Mouse (Mus musculus) midbrain, embryonic 14.5 days (tissue): ENCODE results near the gene Olfml2a. TPM values are rescaled to one million over a fixed set of nuclear protein-coding genes. Genes with fewer than 3 reads are reported as not detected.
A peak's percentile ranks its signal among the peaks of the same experiment; 100 is the strongest.

Experiments
- ATAC-seq: fragments of 200-750 bp; cut with Nextera tagmentation; 2 replicates; pipeline ENCODE4 v1.8.0; 2017; ENCODE audit warnings: moderate number of reproducible peaks, moderate library complexity; ENCODE audit not compliant: low FRiP score, low TSS enrichment
- DNase-seq: peaks from one replicate; pipeline ENCODE4 v3.0.0-alpha.2; 2015
- H3K27ac ChIP-seq: fragments of 300-500 bp; sonication (generic); replicated peaks from 2 replicates; pipeline ENCODE4 v1.5.1; 2014; ENCODE audit warnings: mild to moderate bottlenecking, low read depth, low read length, moderate library complexity
- H3K27me3 ChIP-seq: fragments of 300-500 bp; sonication (generic); 2 replicates; pipeline ENCODE4 v1.6.1; 2014; ENCODE audit warnings: low read length, control low read depth, mixed read lengths; ENCODE audit not compliant: control insufficient read depth, insufficient read depth
- H3K36me3 ChIP-seq: fragments of 300-500 bp; sonication (generic); 2 replicates; pipeline ENCODE4 v1.6.1; 2014; ENCODE audit warnings: low read length, control low read depth; ENCODE audit not compliant: control insufficient read depth, insufficient read depth
- H3K4me1 ChIP-seq: fragments of 300-500 bp; sonication (generic); 2 replicates; pipeline ENCODE4 v1.6.1; 2014; ENCODE audit warnings: mild to moderate bottlenecking, antibody characterized with exemption, low read length, control low read depth; ENCODE audit not compliant: control insufficient read depth, insufficient read depth
- H3K4me2 ChIP-seq: fragments of 300-500 bp; sonication (generic); 2 replicates; pipeline ENCODE4 v1.6.1; 2014; ENCODE audit warnings: mild to moderate bottlenecking, low read length, moderate library complexity
- H3K4me3 ChIP-seq: fragments of 300-500 bp; sonication (generic); replicated peaks from 2 replicates; pipeline ENCODE4 v1.5.1; 2014; ENCODE audit warnings: low read depth, low read length
- H3K9ac ChIP-seq: fragments of 300-500 bp; sonication (generic); replicated peaks from 2 replicates; pipeline ENCODE4 v1.6.1; 2014; ENCODE audit warnings: mild to moderate bottlenecking, low read length, moderate library complexity
- H3K9me3 ChIP-seq: fragments of 300-500 bp; sonication (generic); 2 replicates; pipeline ENCODE4 v1.6.1; 2016; ENCODE audit warnings: low read length, control low read depth, mixed read lengths; ENCODE audit not compliant: control insufficient read depth
- WGBS: fragments of 180-500 bp; shearing (Covaris S2); extraction: QIAGEN DNeasy Blood & Tissue Kit; methylation state at CpG from one replicate; pipeline ENCODE4 v1.1.7; 2014; 5-methylcytosine and 5-hydroxymethylcytosine counted together
- polyA plus RNA-seq: library from polyadenylated mRNA; unstranded; fragments of >200 nt; fragmentation: Nextera tagmentation; extraction: Ambion mirVana; gene quantifications from 2 replicates; pipeline ENCODE4 v1.2.1, GENCODE M21; 2014

Gene Olfml2a
- polyA plus RNA-seq, 1 experiment from 2014 or later: 2.2 TPM

DNA sequence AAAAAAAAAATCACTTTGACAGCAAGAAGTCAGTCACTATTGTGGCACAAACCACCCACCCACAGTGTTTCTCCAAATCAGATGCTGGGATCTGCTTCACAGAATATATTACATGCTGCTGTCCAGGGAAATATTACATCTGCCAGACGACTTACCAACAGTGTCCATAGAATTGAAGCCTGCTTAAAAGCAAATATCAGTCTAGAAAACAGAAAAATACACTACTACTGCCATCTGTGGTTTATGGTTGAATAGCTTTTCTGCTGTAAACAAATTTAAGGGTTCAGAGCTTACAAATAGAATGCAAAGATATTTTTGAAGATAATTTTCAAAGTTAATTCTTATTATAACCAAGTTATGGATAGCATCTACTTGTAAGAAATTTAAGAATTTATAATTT is 10.4 kb upstream of the Olfml2a start:
- H3K4me3 ChIP-seq: no peak overlapping the region
- no peak overlapping the region for H3K4me2 ChIP-seq
- H3K4me1 ChIP-seq: peaks cover 9% of the 10 kb centered on the region
- H3K9me3 ChIP-seq: no peaks in the 10 kb centered on the region
- no peak overlapping the region for H3K27ac ChIP-seq
- peaks cover 9% of the 10 kb centered on the region; the same call in 1 of the 2 replicates for H3K27me3 ChIP-seq
- ATAC-seq (no peak), DNase-seq (no peak)
- 12% methylated on average over 1 of the region's 1 CpGs for WGBS
- no peak overlapping the region for H3K9ac ChIP-seq
- no peaks in the 10 kb centered on the region for H3K36me3 ChIP-seq

DNA sequence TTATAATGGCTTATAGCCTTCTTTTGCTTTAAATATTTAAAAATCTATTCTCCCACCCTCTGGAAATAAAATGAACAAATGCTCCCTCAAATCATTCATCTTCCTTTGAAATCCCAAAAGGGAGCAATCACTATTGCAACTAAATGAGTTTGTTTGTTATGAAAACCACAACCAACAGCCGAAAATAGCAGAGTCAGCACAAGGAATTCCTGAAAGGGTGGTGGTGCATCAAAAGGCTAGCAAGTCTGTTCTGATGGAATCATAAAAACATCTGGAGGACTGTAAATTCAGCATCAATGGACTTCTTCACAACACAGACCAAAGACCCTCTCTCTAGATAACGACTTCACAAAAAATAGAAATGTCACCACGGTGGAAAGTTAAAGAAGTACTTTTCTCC is 8.3 kb upstream of the Olfml2a start:
- Histone ChIP-seq H3K27ac (no peak overlapping the region), H3K4me2 (no peak overlapping the region), H3K9me3 (no peaks in the 10 kb centered on the region), H3K27me3 (peaks cover 9% of the 10 kb centered on the region; the same call in 1 of the 2 replicates), H3K9ac (no peak overlapping the region), H3K4me1 (peaks cover 9% of the 10 kb centered on the region), H3K36me3 (no peaks in the 10 kb centered on the region), H3K4me3 (no peak overlapping the region)
- ATAC-seq: no peak
- 26% methylated on average over 3 of the region's 3 CpGs for WGBS
- no peak for DNase-seq

DNA sequence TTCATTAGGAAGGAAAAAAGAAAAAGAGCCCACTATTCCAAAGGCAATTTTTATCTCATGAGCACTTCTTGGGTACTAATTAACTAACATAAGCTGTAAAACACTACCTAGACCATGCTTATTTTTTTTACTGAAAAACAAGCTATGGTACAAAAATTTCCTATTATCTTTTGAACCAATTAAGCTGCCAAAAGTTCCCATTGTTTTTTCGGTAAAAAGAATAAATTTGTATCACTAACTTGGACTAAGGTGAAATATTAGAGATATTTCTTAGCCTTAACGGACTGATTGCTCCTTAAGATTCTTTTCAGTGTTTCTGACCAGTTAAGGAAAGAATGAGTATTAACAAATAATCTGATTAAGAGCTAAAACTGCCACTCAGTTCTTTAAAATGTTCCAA is 7.9 kb upstream of the Olfml2a start:
- DNase-seq (peak; percentile 37), ATAC-seq (no peak)
- Histone ChIP-seq H3K36me3 (no peaks in the 10 kb centered on the region), H3K9me3 (no peaks in the 10 kb centered on the region), H3K4me3 (no peak overlapping the region), H3K9ac (no peak overlapping the region), H3K4me2 (no peak overlapping the region), H3K27ac (no peak overlapping the region), H3K4me1 (peaks cover 9% of the 10 kb centered on the region), H3K27me3 (peaks cover 9% of the 10 kb centered on the region; the same call in 1 of the 2 replicates)
- 37% methylated on average over 2 of the region's 2 CpGs for WGBS

DNA sequence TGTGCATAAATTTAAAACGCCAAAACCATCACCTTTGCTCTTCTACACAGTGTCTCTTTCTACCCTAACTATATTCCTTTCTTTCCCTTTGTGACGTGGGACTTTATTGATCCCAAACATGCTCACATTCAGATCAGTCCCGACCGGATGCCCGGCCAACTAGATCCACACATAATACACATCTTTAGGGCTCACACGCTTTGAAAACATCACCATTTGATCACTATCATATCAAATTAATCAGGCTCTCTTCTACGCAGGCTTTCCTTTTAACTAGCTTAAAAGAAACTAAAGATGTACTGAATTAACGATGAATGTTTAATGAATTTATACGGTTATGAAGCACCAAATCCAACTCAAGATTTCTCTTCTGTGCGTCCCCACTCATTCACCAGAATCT is 7.2 kb upstream of the Olfml2a start:
- Histone ChIP-seq H3K4me1 (peaks cover 9% of the 10 kb centered on the region), H3K4me2 (peak overlapping the region; percentile 70), H3K36me3 (no peaks in the 10 kb centered on the region), H3K27me3 (peaks cover 9% of the 10 kb centered on the region; the same call in 1 of the 2 replicates), H3K9me3 (no peaks in the 10 kb centered on the region), H3K27ac (no peak overlapping the region), H3K4me3 (peak overlapping the region; percentile 79), H3K9ac (no peak overlapping the region; the same call in 1 of the 2 replicates)
- no peak for ATAC-seq
- DNase-seq: peak; percentile 52
- WGBS: 3% methylated on average over 10 of the region's 10 CpGs

DNA sequence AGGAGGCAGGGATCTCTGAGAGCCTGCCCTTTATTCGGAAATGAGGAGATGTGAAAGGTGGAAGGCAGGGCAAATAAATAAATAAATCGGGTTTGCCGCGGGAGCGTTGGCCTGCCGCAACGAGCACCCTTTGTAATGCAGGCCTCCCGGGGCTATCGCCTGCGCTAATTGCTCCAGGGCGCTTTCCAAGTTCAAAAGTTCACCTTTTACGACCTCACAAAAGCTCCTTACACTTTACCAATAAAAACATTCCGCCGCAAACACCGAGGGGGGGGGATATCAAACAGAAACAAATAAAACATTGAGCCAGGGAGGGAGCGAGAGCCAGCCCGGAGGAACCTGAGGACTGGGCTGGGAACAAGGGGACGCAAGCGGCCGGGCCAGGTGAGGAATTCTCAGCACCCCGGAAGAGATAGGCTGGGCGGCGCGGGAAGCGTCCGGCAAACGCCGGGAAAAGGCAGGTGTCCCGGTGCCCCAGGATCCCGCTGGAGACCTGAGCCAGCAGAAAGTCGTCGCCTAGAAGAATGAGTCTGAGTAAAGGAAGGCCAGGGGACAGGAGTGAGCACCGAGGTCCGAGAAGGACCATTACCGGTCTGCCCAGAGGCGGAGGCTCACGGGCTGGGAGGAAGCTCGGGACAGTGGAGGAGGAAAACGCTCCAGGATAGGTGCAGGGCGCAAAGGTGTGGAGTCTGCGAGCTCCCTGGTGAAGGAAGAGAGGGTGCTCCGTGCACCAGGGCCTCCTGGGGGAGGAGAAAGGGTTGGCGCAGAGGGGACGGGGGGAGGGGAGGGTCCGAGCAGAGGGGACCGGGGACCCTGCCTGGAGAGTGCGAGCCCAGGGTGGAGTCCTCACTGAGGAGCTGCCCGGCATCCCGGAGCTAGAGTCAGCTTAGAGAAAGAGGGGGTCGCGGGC is 6.4 kb upstream of the Olfml2a start:
- no peaks in the 10 kb centered on the region for H3K36me3 ChIP-seq
- peak; percentile 68 for ATAC-seq
- DNase-seq: peak; percentile 47
- H3K4me1 ChIP-seq: peaks cover 9% of the 10 kb centered on the region
- H3K27ac ChIP-seq: no peak overlapping the region
- no peaks in the 10 kb centered on the region for H3K9me3 ChIP-seq
- WGBS: under 1% methylated on average over 51 of the region's 51 CpGs
- peak overlapping the region; percentile 74 for H3K9ac ChIP-seq
- H3K4me3 ChIP-seq: peak overlapping the region; percentile 79
- peaks cover 9% of the 10 kb centered on the region; the same call in 1 of the 2 replicates for H3K27me3 ChIP-seq
- peak overlapping the region; percentile 70 for H3K4me2 ChIP-seq

DNA sequence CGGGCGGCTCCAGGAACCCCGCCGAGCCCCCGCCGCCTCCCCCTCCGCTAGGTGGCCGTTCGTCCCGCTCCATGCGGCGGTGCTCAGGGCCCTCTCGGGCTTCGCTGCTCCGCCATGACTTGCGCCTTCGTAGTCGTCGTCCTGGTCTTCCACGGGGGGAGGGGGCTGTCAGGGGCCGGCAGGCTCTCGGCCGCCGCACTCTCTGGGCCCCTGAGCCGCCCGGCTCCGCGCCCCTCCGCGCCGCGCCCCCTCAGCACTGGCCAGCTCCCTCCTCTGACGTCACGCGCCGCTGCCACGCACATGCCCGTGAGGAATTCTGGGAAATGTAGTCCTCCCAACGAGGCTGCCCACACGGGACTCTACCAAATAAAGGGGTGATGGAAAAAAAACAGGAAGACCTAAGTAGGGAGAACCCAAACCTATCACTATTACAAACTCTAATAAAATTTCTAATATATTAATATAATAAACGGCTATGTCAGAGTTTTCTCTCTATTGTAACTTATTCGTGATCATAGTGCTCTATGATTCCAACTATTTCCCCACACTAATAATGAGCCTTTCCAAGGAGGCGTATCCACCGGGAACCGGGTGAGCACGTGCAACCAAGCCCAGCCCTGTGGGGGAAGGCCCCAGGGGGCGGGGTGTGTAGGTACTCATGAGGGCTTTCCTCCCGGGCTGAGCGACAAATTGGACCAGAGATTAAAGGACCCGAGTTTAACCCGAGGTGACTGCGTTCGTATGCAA is 5.5 kb upstream of the Olfml2a start:
- ATAC-seq: peak; percentile 95
- no peak overlapping the region for H3K27ac ChIP-seq
- DNase-seq: peak; percentile 99
- peak overlapping the region; percentile 70 for H3K4me2 ChIP-seq
- H3K4me3 ChIP-seq: peak overlapping the region; percentile 79
- 1% methylated on average over 53 of the region's 53 CpGs for WGBS
- H3K27me3 ChIP-seq: peaks cover 9% of the 10 kb centered on the region; the same call in 1 of the 2 replicates
- no peaks in the 10 kb centered on the region for H3K9me3 ChIP-seq
- H3K4me1 ChIP-seq: peaks cover 9% of the 10 kb centered on the region
- H3K36me3 ChIP-seq: no peaks in the 10 kb centered on the region
- peak overlapping the region; percentile 74 for H3K9ac ChIP-seq

DNA sequence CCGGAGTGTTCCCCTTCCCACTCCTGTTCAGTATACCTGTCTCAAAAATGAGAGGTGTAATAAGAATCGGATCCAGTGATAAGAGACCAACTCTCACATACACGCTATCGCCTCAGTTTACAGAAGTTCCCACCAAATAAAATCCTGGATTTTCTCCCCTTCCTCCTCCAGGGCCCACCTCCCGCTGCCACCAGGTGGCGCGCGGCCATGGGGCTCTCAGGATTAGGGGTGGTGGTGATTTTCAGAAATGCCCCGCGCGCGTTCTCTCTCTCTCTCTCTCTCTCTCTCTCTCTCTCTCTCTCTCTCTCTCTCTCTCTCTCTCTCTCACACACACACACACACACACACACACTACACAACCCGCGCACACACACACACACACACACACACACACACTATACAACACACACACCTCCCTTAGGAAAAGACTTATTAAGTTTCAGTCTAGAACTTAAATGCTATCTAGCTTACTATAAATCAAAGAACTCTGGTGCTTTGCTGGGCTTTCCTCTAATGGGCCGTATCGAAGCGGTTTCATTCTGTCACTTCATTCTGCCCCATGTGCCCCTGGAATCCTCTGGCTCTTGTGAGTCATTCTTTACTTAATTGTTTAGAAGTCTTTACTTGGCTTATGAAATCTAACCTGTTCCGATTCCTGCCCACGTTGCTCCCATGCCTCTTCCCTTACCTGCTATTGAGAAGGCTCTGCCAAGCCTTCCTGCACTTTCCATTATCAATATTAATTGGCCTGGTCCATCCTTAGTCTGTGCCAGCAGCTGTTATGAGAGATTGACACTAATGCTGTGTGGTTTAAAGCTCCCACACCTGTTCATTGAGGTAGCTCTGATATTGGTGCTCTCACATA is 4.4 kb upstream of the Olfml2a start, which contains the start of gene Nr6a1:
Gene Nr6a1 (minus strand): TSS at position 574 of the 865 bp plus-strand sequence.
- peaks cover 9% of the 10 kb centered on the region; the same call in 1 of the 2 replicates for H3K27me3 ChIP-seq
- H3K4me3 ChIP-seq: peak within 1 kb of the TSS; percentile 79
- peak; percentile 34 for ATAC-seq
- H3K4me2 ChIP-seq: peak within 1 kb of the TSS; percentile 70
- 10% methylated on average over 19 of the region's 19 CpGs for WGBS
- H3K36me3 ChIP-seq: no peaks in the 10 kb centered on the region
- no peak within 1 kb of the TSS for H3K27ac ChIP-seq
- peaks cover 19% of the 10 kb centered on the region for H3K4me1 ChIP-seq
- 0 out of 2 replicates have a peak within 1 kb of the TSS, but pooled peaks have one; percentile 6 for H3K9ac ChIP-seq
- DNase-seq: peak; percentile 88
- no peaks in the 10 kb centered on the region for H3K9me3 ChIP-seq

DNA sequence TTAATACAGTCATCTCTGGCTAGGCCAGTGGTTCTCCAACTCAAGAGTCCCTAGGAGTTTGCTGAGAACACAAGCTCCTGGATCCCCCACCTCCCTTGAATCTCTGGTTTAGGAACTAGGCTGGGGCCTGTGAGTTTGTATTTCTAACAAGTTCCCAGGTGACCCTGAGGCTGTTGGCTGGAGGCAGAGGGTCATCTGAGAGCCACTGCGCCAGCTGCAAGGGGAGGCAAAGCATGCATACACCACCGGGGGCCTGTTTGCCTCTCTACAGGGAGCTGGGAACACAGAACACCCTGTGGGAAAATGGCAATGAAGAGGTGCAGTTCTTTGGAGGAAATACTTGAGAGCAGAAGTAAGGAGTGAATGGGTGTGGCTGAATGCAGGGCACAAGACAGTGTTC is 1.5 kb upstream of the Olfml2a start:
- Histone ChIP-seq H3K36me3 (no peaks in the 10 kb centered on the region), H3K4me1 (peaks cover 10% of the 10 kb centered on the region), H3K27me3 (no peaks in the 10 kb centered on the region), H3K9ac (no peak overlapping the region), H3K9me3 (no peaks in the 10 kb centered on the region), H3K27ac (no peak overlapping the region), H3K4me2 (no peak overlapping the region), H3K4me3 (no peak overlapping the region)
- 66% methylated on average over 2 of the region's 2 CpGs for WGBS
- DNase-seq (no peak), ATAC-seq (no peak)
